Mouse (Mus musculus) urinary bladder, postnatal 4 days (tissue): ENCODE results near the gene Crot.
"Not testable (repeated sequence)": the region's sequence is repeated elsewhere in the genome, so short reads cannot be mapped to it uniquely, and the experiment has no call there.

ENCODE experiments used
- DNase-seq, 2 experiments: peaks; one replicate each; pipeline ENCODE4 v3.0.0; 2021 to 2022; ENCODE audit warnings: low spot score in 2 of 2

Crot gene

DNA sequence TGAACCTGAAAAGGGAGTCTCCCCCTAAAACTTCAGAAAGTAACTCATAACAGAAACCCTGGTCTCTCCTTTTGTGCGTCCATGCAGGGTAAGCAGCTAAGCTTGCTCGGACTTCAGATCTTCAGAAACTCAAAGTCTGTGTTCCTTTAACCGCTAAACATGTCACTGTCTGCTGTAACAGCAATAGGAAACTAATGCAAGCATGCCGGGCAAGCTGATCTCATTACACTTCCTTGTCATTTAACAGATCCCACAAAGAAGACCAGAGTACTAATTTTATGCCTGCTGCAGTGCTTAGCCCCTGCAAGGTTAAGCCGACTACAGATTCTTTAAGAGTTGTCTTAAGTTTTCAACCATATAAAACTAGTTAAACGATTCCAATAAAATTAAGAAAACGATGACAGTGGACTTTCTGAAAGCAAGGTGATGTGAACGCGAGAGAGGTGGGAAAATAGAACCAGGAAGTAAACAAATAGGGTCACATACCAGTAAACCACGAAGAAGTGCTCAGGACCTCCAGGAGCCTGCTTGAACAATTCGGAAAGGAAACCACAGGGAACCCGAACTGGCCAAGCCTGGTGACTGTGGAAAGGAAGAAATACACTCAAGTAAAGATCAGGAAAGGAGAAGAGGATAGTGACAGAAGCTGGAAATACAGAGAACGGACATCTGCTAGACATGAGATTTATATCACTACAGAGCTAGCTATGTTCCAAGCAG, 998 bp downstream of the Crot start:
- no peak for DNase-seq

DNA sequence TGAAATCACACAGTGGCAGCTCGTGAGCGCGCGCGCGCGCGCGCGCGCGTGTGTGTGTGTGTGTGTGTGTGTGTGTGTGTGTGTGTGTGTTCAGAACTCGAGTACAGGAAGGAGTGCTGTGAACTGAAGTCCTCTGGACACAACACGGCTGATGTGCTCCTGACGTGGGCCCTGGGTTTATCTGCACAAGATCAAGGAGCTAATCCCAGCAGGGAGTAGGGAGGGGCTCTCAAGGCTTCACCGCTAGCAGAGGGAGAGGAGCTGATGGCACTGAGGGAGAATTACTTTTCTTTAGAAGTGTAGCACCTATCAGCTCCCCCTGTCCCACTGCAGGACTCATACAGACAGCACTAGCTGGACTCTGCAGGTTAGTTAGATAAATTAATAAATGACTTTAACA, 5.5 kb downstream of the Crot start:
- no peak for DNase-seq

DNA sequence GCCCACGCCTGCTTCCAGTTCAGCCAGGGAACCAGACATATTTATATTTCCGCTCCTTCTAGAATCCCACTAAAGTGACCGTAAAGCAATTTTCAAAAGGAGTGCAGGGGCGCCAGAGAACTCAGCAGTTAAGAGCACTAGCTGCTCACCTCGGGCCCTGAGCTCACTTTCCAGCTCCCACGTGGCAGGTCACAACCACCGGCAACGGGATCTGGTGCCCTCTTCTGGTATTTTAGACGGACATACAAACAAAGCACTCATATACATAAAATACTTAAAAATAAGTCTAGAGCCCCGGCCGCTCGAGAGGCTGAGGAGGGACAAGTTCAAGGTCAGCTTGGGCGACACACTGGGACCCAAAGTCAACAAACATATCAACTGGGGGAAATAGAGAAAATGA, 6.6 kb downstream of the Crot start:
- no peak for DNase-seq

DNA sequence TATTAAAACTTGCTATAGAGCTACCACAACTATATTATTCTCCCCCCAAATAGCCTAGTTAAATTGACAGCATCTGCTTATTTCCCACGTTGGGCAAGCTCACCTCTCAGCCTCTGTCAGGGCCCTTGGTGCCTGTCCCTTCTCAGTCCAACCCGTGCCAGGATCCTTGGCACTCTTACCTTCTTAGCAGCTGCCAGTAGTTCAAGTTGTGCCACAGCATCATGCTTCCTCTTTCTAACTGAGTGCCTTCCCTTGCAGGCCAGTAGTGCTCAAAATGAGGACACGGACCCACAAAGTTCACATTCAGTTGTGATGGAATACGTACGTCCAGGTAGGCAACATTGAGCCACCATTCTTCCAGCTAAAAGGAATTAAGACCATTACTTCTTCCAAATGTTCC, 9.2 kb downstream of the Crot start:
- no peak for DNase-seq

DNA sequence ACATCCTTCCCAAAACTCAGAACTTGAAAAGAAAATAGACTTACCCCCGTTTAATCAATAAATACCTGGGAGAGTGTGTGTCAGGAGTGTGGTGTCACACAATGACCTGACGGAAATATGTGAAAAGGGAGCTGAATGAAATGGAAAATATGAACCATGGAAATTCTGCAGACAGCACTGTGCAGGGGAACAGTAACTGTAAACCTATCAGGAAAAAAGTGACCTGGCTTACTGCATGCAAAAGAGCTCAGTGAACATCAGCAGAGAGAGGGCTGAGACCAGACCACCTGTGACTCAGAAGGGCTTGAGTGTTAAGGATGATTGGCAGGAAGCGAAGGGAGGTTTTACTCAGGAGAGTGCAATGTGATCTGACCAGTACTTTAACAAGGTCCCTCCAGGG, 11.7 kb downstream of the Crot start:
- no peak for DNase-seq

DNA sequence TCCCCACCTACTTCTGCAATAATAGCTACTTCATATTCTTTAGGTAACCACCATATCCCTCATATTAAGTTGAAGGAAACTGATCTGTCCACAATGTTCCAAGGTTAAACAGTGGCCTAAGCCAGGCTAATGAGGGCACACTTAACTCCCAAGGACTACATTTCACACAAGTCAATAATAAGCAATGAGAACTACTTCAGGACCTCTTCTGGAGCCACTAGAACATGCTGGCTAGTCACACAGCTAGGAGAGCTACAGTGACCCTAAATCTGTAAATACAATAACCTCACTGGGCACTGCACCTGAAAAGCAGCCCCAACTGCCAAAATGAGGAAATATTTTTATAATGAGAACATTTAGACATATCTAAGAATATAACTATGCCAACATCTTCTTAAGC, 22.4 kb downstream of the Crot start:
- no peak for DNase-seq

DNA sequence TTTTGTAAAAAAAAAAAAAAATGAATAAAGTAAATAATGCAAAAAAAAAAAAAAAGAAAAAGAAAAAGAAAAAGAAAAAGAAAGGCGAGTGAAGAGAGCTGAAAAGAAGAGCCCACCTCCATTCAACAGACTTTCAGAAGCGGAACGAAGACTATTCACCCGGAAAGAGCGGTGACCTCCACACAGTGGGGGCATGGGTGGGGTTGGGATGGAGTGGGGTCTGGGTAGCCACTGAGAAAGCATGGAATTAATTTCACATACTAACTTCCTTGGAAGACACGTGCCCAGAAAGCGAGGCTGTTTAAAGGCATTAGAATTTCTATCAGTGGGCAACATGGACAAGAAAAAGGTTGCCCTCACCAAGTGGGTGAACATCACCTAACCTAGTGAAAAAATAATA, 24.8 kb downstream of the Crot start:
- DNase-seq, result no peak

DNA sequence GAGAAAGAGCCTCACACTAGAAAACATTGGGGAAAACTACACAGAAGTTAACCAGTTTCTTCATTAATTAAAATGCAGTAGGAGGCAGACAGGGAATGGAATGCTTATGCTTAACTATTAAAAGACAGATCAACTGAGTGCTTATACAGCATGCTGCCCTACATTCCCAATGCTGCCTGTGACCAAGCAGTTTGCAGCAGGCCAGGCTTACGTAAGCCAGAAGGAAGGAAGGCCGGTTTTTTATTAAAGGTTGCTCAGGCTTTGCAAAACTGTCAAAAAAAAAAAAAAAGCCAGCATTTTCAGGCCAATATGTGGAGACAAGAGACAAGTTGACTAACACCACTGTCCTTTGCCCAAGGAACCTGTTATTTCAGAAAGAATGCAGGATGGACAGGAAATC, 26.4 kb downstream of the Crot start:
- DNase-seq, result no peak

DNA sequence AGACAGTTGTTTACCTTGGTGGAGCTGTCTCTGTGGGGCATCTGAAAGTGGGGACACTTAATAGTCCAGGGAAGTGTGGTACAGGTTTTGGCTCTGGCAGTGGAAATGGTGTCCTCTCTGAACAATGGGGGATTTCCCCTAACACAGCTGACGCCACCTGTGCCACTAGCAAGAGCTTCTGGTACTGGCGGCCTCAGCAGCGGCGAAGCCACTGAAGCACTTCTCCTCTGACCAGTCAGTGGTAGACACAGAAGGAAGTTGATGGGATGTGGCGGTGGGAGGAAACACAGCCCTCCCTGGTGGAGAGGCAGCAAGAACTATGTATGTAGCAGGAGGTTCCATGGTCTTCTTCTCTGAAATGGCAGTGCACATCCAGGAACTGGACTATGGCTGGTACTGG, 32.6 kb downstream of the Crot start:
- no peak for DNase-seq

DNA sequence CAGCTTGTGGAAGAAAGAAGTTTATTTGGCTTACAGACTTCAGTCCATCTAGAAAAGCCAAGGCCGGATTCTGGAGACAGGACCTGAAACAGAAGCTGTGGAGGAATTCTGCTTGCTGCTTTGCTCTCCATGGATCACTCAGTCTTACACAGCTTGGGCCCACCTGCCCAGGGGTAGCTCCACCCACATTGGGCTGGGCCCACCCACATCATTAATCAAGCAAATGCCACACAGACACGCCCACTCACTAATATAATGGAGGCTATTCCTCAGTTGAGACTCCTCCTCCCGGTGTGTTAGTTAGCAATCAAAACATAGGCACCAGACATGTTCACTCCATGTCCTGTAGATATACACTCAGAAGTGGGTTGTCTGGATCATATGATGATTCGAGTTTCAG, 36.6 kb downstream of the Crot start:
- no peak for DNase-seq

DNA sequence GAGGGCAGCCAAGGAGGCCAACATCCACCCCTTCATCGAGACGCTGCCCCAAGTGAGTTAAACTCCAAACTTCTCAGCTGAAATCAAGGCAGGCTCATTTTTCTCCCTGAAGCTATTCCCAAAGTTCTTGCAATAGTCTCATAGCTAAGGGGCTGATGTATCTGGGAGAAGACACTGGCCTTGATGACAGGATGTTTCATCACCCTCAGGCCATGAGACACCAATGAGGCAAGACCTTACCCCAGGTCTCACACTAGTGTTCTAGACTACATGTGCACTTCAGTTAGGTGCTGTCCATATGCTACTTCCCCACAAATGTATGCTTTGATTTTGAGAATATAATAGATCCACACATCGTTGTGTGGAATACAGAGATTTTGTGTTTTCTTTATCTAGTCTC, 41.6 kb downstream of the Crot start:
- no peak for DNase-seq

DNA sequence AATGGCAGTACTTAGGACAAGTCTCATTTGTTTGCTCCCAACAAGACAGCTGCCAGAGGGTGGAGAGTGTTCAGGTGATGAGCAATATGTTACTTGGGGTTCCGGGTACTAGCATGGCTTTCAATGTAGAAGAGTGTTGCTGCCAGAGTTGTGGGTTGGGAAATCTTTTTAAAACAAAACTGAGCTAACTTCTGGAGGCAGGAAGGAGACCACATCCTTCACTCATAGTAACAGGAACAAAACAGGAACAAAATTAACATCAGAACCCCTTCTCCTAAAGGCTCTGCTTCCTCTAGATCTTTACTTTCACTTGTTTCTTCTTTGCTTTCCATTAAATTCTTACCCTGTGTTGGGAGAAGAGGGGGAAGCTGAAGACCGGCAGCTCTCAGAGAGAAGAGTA, 43.5 kb downstream of the Crot start:
- no peak for DNase-seq

DNA sequence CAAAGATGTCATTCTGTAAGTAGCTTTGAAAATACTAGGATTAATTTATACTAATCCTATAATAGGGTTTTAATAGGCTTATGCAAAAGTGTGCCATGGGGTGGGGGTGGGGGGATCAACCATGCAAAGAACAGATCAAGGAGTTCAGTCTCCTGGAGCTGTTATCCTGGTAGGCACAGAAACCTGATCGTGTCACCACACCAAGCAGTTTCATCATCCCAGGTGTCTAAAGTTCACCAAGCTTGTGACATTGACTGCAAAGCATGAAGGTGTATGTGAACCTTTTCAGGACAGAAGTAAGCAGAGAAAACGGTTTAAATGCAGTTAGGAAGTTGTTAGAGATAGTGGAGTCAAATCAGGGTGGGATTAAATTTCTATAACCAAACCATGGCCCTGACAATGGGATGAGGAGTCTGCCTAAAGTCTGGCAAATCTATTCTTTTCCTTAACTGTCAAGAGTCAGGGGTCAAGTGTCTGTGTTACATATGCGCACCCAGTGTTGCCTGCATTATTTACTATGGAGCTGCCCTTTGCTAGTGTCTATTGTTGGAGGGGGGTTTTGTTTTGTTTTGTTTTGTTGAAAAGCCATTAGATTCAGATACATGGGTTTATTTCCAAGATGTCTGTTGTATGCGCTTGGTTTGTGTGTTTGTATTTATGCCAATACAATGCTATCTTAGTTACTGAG, 49.6 kb downstream of the Crot start:
- DNase-seq, result no peak

DNA sequence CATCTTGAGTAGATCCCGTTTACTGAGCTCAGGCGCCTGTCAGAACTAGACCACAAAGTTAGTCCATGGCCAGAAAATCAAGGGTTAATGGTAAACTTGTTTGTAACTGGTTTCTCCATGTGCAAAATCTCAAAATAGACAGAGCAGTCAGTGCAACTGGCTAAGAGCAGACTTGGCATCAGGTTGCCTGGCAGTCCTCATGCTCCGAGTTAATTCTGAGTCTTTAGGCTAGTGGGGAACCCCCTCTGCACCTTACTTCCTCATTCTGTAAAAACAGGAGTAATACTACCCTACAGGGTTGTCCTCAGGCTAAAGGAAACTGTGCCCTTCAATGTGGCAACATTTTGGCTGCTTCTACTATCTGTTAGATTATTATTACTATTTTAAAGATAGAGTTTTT, 53.3 kb downstream of the Crot start:
- no peak for DNase-seq

DNA sequence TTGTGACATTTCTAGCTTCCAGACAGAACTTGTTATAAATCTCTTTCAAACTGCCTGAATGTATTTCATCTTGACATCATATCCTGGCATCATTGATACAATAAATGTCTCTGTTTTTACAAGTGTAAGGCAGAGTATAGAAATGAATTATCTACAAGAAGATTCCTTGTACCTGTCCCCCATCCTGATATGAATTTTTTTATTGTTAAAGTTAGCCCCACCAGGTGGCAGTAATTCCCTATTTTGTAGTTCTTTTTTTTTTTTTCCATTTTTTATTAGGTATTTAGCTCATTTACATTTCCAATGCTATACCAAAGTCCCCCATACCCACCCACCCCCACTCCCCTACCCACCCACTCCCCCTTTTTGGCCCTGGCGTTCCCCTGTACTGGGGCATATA, 55.9 kb downstream of the Crot start:
- DNase-seq, result not testable (repeated sequence)

DNA sequence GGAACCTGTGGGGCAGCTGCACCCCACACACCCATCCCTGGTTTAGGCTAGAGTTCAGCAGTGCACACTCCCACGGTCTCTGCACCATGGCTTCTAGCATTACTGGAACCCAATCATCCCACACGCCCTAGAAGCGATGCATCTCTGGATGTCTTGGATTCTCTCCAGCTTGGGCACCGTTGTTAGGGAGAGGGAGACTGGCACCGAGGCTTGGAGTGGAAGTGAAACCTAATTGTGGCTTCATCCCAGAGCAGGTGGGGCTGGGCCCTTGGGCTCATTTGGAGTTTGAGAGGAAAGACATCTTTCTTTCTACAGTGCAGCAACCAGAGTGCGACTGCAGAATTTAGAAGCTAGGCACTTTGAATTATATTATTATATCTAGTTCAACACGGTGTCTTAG, 59.2 kb downstream of the Crot start:
- DNase-seq, result no peak

DNA sequence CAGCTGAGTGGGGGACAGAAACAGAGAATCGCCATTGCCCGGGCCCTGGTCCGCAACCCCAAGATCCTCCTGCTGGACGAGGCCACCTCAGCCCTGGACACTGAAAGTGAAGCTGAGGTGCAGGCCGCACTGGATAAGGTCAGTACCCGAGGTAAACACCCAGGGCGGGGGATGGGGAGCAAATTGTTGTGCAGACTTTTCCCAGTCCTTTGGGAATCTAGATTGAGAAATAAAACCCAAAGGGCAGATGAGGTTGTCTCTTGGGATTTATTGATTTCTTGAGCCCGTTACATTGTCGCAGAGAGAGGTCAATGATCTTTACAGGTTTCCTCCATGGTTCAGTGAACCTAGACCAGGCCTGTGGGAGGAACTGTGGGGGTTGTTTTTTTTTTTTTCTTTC, 68.7 kb downstream of the Crot start:
- no peak for DNase-seq

DNA sequence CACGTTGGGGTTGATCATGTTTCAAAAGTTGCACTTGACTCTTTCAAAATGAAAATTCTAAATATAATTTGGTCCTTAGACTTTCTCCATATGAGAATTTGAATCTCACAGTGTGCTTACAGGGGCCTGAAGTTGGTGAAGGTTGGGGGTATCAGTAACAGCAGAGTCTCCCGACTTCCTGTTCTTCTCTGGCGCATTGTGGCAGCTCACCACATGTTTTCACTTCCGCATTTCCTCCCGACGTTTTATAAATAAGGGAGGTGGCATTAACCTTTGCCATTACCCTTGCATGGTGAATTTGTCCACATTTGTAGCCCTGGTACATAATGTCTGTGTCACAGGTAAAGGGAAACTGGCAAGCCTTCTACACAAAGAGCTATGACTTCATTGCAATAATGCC, 80.1 kb downstream of the Crot start:
- no peak for DNase-seq

DNA sequence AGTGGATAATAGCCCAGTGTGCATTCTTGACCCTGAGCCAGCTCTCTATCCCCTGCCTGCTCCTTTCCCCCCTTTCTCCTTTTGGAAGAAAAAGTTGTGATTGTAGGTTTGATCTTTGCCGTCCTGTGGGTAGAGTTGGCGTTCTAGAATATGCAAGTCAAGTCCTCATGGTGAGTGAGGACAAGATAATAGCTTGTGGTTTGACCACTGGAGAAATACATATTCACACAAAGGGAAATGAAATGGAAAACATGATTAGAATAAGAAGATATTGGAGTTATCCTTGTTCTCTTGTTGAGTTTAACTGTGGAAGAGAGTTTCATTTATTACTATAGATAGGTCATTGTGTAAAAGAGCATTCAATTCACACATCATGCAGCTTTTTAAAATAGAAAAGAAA, 80.7 kb downstream of the Crot start:
- no peak for DNase-seq
